Mouse (Mus musculus) telencephalon, adult 2 months (tissue): ENCODE data around the gene Supt3.

Experiments
- DNase-seq: peaks from one replicate; pipeline ENCODE4 v3.0.0-alpha.2; 2011; ENCODE audit warnings: low read depth, low spot score

The Supt3 gene

DNA sequence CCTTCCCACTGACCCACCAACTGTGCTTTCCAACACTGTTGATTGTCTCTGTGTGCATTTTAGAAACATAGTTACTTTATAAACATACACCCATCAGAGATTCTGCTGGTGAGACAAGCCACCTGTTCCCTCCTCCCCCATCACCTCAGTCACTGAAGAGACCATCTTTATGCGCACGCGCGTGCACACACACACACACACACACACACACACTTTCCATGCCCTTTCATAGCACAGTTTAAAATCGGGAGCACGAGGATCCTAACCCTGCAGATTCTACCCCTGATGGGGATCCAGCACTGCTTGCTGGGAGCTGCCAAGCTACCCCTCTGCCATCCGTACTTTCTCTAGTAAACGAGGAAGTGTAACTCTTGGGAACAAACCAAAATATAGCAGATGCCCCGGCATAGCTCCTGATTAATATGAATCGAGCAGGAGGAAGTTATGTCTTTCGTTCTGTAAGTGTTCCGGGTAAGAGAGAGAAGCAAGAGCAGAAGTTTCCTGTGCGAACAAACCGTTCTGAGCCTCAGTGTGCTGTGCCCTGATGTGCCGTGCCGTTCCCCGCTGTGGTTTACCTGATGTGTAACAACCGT is 342.8 kb downstream of the Supt3 start:
- peak; percentile 3 for DNase-seq

DNA sequence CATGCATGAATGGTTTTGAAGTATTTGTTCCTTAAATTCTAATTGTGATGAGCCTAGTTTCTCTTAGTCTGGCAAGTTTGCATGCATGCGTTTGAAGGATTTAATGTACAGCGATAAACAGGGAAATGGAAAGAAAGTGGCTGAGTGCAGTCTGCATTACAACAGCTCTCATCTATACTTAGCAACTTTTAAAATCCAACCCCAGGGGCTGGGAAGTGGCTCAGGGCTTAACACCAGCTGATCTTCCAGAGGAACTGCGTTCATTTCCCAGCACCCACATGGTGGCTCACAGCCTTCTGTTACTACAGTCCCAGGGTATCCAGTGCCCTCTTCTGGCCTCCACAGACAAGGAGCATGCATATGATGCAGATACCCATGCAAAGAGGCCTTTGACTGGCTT is 346.9 kb downstream of the Supt3 start:
- no peak for DNase-seq

DNA sequence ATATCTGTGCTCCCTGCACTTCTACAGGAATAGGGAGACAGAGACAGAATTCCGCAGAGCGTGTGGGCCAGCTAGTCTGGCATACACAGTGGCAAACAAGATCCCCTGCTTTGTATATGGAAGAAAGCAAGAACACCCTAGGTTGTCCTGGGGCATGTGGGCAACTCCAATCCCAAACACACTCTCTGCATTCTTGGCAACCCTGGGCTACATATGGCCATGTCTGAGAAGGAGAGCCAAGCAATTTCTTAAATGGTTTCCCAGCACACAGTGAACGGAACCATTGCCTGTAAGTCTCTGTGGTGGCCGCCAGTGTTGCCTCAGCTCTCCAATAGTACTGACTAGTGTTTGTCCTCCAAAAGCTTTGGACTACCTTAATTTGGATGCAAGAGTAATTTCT is 351.7 kb downstream of the Supt3 start:
- DNase-seq, result no peak

DNA sequence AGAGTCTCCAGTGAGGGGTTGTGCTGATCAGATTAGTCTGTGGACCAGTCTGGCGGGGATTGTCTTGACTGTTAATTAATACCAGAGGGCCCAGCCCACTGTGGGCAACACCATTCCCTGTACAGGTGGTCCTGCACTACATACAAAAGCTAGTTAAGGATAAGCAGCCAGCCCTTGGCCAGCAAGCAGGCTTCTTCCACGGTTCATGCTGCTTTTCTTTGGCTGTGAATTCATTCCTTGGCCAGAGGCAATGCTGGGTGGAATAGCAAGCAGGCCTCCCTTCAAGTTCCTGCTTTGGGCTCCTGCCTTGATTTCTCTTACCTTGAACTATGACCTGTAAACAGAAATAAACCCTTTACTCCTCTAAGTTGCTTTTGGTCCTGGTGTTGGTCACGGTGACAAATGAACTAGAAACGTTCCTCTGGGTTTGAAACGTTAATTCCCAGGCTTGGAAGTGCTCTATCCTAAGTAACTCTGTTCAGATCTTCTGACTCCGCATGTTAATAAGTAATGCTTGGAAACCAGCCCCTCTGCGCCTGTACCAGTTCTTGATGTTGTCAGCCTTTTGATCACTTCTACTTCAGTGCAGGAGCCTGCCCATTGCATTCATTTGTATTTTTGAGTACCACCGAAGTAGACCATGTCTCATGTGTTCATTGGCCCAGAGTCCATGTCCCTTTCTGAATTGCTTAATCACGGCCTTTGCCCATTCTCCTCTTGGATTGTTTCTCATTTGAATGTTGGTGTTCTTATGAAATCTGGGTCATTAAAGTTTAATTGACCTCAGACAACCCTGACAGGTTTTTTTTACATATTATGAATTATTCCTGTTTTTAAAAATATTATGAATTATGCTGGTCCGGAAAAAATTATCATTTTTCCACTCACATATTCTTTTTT is 356.8 kb downstream of the Supt3 start:
- no peak for DNase-seq

DNA sequence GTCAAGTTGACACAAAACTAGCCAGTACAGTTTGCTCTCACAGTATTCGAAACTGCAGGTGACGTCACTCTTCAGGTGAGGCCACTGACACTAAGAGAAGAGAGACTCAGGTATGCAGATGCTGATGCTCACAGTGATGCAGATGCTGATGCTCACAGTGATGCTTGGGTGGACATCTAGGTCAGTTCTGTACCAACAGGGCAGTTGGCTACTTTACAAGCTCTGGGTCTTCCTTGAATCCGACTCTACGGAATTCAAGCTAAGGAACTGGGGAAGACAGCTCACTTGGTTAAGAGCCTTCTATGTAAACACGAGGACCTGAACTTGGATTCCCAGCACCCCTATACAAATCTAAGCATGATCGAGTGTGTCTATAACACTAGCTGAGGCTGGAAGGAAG is 359.5 kb downstream of the Supt3 start:
- no peak for DNase-seq

DNA sequence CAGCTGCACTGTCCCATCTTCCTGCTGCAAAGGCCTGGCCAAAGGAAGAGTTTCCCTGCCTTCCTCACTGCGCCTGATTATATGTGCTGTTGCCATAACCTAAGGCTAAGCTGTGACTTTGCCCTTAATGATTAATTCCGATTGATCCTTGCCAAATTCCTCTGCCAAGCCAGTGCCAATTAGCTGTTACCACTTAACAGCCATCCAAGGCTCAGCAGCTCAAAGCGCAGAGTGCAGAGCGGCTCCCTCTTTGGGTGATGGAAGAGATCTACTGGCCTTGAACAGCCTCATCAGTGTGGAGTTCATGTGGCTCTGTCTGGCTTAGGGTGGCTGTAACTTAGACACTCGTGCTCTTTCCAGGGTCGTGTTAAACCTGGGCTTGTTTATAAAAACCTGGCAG is 366.1 kb downstream of the Supt3 start:
- DNase-seq, result no peak

DNA sequence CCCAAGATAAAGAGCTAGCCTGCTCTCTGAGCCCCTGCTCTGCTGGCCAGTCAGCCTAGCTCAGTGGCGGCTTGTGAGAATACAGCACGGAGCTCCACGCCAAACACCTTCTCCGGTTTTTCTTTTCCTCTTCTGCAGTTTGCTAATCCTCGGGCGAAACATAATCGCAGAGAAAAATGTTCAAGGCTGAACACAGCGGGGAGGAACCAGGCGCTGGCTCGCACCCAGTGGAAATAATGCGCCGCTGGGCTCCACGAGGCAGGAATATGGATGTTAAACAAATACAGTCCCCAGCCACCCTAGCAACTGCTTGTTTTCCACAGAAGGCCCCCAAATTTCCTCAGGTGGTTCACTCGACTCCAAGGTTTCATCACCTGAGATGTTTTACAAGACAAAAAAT is 367.7 kb downstream of the Supt3 start:
- DNase-seq, result no peak

DNA sequence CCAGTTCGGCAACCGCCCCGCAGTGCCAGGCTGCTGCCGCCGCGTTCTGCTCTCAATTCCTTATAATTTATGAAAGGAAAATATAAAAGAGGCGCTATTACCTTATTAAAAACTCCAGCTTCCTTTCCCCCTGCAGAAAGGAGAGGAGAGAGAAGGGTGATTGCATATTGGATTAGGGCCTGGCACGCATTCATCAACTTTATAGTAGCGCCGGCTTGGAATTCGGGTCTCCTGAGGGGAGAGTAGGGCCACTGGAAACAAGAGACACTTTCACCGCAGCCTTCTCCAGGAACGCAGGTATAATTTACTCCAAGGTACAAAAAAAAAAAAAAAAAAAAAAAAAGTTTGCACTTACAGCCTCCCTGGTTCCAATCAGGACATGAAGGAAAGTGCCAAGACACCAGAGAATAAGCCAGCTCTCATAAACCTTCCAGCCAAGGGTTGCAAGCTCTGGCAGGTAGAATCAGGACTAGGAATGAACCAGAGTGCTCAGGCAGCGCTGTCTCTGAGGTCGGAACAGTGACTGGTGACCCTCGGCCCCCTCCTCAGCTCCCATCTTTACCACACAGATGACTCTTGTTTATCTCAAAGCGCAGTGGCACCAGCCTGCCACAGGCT is 374.5 kb downstream of the Supt3 start:
- DNase-seq, result no peak

DNA sequence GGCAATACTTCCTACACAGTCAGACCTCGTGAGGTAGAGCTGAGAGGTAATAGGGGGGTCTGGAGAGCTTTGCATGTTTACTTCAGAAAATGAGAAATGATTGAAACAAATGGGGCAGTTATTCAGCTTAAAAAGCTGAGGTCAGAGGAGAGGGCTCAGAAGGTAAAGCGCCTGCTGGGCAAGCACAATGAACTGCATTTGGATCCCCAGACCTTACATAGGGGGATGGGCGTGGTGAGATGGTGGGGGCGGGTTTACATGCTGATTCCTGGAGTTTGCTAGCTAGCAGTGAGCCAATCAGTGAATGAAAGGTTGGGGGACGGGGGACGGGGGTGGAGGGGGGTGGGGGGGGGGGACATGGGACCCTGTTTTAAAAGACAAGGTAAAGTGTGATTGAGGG is 376.8 kb downstream of the Supt3 start:
- DNase-seq, result no peak

DNA sequence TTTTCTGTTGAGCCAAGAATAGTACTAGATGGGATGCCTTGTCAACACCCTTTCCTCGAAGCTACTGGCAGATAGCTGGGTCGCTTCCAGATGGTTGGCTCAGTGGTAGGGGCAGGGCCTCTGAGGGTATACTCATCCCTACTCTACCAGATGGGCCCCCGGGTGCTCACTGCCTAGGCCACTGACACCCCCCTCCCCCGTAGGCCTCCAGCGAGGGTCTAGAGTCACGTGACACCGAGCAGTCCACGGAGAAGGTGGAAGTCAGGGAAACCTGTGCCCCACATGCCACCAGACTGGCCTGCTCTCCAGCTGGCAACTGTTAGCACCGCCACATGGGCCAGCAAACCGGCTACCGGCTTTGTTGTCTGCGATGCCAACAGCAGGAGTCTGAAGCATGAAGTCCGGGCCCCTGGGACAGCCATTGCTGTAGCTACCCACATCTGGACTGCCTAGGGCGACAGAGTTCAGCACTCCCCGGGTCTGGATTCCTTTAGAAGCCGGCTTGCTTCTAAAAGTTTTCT is 381.3 kb downstream of the Supt3 start:
- DNase-seq, result no peak

DNA sequence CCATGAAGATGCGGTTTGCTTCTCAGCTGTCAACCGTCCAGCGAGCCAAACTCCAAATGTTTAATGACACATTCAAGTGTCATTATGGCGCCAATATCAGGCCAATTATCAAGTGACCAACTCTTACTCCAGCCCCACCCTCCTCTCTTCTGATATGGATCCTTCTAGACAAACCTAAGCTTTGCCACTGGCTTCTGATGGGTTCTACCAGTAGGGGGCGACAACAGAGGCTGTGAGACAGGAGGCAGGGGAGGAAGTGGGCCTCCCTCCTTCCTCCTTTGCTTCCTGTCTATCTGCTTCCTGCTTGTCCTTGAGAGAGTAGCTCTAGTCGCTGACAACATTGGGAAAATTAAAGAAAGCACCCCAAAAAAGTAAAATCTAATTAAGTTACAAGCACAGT is 383.7 kb downstream of the Supt3 start:
- DNase-seq, result no peak

DNA sequence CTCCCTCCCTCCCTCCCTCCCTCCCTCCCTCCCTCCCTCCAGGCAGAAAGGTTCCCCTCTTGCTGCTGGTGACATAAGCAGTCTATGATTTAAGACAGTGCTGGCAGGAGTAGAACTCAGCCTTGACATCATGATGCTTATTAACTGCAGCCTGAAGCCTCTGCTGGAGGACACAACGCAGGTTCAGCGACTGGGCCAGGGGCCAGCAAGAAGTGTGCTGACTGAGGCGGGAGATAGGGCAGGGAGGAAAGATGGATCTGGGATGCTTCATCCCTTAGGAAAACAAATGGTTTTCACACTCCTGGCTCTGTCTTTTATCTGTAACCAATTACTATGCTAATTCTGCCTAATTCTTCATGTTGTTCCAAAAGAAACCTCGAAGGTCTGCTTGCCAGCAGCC is 388.8 kb downstream of the Supt3 start:
- DNase-seq, result no peak
